Mouse (Mus musculus) ES-E14 (cell line): Measurements from ENCODE around the gene Zfp354a. TPM values are rescaled to one million over a fixed set of nuclear protein-coding genes. Genes with fewer than 3 reads are reported as not detected.

Experiments used
- DNase-seq: peaks from one replicate; pipeline ENCODE4 v3.0.0-alpha.2; 2013; ENCODE audit warnings: low read depth, low spot score
- H3K27ac ChIP-seq: 2 replicates; pipeline ENCODE4 v1.5.1; 2012; ENCODE audit warnings: low read depth, mild to moderate bottlenecking, low read length, moderate library complexity, mixed read lengths; ENCODE audit not compliant: poor library complexity, insufficient read depth, severe bottlenecking
- H3K36me3 ChIP-seq: 2 replicates; pipeline ENCODE4 v1.6.1; 2012; ENCODE audit warnings: mild to moderate bottlenecking, low read length, moderate library complexity, mixed read lengths; ENCODE audit not compliant: control insufficient read depth, poor library complexity, insufficient read depth, severe bottlenecking
- H3K4me1 ChIP-seq, 2 experiments: fragments of 150-350 bp in 1 of 2; sonication (generic) in 1 of 2; 2 replicates each; pipeline ENCODE4 v1.6.1; 2012; ENCODE audit warnings: low read length in 2 of 2, mild to moderate bottlenecking in 1 of 2, mixed read lengths in 1 of 2; ENCODE audit not compliant: control insufficient read depth in 2 of 2, insufficient read depth in 2 of 2, poor library complexity in 1 of 2
- H3K4me3 ChIP-seq, 2 experiments: fragments of 150-350 bp in 1 of 2; sonication (generic) in 1 of 2; 2 replicates each; pipeline ENCODE4 v1.5.1; 2012; ENCODE audit warnings: low read length in 2 of 2, low read depth in 1 of 2, mild to moderate bottlenecking in 1 of 2, mixed read lengths in 1 of 2; ENCODE audit not compliant: insufficient read depth in 1 of 2, poor library complexity in 1 of 2, severe bottlenecking in 1 of 2
- H3K9ac ChIP-seq: 2 replicates; pipeline ENCODE4 v1.6.1; 2012; ENCODE audit warnings: low read depth, mild to moderate bottlenecking, low read length, mixed read lengths; ENCODE audit not compliant: poor library complexity, insufficient read depth, severe bottlenecking
- H3K9me3 ChIP-seq: fragments of 150-350 bp; sonication (generic); 2 replicates; pipeline ENCODE4 v1.6.1; 2012; ENCODE audit warnings: low read depth, mild to moderate bottlenecking, low read length; ENCODE audit not compliant: control insufficient read depth, insufficient read depth
- CHD2 ChIP-seq: IDR thresholded peaks from 2 replicates; pipeline ENCODE4 v1.6.1; 2014; ENCODE audit warnings: mild to moderate bottlenecking, low read depth, low read length, inconsistent platforms
- HCFC1 ChIP-seq: IDR thresholded peaks from 2 replicates; pipeline ENCODE4 v1.6.1; 2012; ENCODE audit warnings: low read length, inconsistent platforms, borderline replicate concordance; ENCODE audit not compliant: insufficient read depth
- MAFK ChIP-seq: IDR thresholded peaks from 2 replicates; pipeline ENCODE4 v1.6.1; 2014; ENCODE audit warnings: mild to moderate bottlenecking, low read depth, low read length, inconsistent platforms; ENCODE audit not compliant: insufficient read depth
- ZC3H11A ChIP-seq: IDR thresholded peaks from 2 replicates; pipeline ENCODE4 v1.6.1; 2012; ENCODE audit warnings: low read depth, mild to moderate bottlenecking, inconsistent platforms, low read length, borderline replicate concordance
- ZNF384 ChIP-seq: IDR thresholded peaks from 2 replicates; pipeline ENCODE4 v1.6.1; 2012; ENCODE audit warnings: low read depth, low read length, inconsistent platforms
- in situ Hi-C, 2 experiments: fragments of 600-800 bp; cut with MboI; formaldehyde crosslinking; loops; one replicate each; pipeline ENCODE4 v1.15.1; 2025; ENCODE audit warnings: low sequenced_read_pairs in 2 of 2, inconsistent platforms in 1 of 2; ENCODE audit not compliant: unreplicated experiment in 2 of 2
- total RNA-seq: library from RNA; depleted of rRNA; stranded (reverse); fragments of 300-350 nt; gene quantifications from 2 replicates; pipeline ENCODE4 v1.2.3, GENCODE M21; 2012; rRNA removed

The Zfp354a gene
- total RNA-seq, 1 experiment = 6.6 TPM

DNA sequence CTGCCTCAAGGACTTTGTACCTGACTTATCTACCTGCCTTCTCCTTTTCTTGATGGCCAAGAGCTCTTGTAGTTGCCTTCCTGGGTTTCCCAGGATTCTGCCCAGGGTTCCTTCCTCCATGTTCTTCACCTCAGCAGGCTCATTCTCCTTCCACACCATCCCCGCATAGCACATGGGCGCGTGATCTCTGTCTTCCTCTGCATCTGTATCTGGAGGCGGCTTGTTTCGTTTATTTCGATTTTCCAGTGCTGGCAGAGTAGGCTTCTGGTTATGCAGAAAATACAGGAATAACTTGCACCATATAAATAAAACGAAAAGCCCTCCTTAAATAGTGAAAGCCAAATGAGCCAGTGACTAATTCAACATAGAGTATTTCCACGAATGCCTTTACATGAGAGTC lies 4.8 kb downstream of the Zfp354a start:
- Histone ChIP-seq H3K27ac (no peak overlapping the region), H3K9me3 (no peaks in the 10 kb centered on the region), H3K36me3 (peaks cover 4% of the 10 kb centered on the region; the same call in 1 of the 2 replicates), H3K9ac (no peak overlapping the region), H3K4me3 (no peak overlapping the region), H3K4me1 (no peaks in the 10 kb centered on the region)
- in situ Hi-C loops = no loop called here
- TF ChIP-seq ZNF384 (no peak), HCFC1 (no peak), ZC3H11A (no peak), CHD2 (no peak), MAFK (no peak)
- no peak for DNase-seq

DNA sequence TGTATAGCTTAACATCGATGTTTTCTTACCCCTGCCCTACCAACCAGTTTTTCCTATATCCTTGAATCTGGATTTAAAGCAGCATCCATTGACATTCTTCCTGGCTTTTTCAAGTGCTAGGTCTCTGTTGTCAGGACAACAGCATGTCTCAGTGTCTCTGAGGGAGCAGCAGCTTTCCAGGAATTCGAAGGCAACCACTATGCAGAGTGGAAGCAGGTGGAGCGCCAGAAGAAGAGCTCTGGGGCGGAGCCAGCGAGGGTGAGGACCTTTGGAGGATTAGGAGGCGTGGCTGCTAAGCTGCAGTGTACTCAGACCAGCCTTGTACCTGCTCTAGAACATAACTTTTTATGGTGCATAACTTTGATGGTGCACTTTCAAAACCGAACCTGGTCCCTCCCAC lies 25.5 kb downstream of the Zfp354a start:
- TF ChIP-seq CHD2 (no peak), MAFK (no peak), ZC3H11A (no peak), HCFC1 (no peak), ZNF384 (no peak)
- Histone ChIP-seq H3K9me3 (no peaks in the 10 kb centered on the region), H3K9ac (no peak overlapping the region), H3K27ac (no peak overlapping the region), H3K4me3 (no peak overlapping the region), H3K36me3 (no peaks in the 10 kb centered on the region), H3K4me1 (peaks cover 0 to 2% of the 10 kb centered on the region in 2 experiments; a peak in 1 of 4 replicates)
- in situ Hi-C loops = no loop called here
- peak; percentile 31 for DNase-seq

- no peak overlapping the region for H3K9ac ChIP-seq
- H3K27ac ChIP-seq = no peak overlapping the region
- no peaks in the 10 kb centered on the region for H3K36me3 ChIP-seq
- no peak overlapping the region for H3K4me3 ChIP-seq
- no peak for DNase-seq
- in situ Hi-C loops = no loop called here
- no peak for TF ChIP-seq HCFC1
- peaks cover 0 to 2% of the 10 kb centered on the region in 2 experiments; a peak in 1 of 4 replicates for H3K4me1 ChIP-seq
- no peaks in the 10 kb centered on the region for H3K9me3 ChIP-seq
Observed at GRCm38 (mm10) chr11:51085269-51085668, 26.2 kb downstream of the Zfp354a start.

GRCm38 (mm10) chr11:51107261-51107660 lies 48.2 kb downstream of the Zfp354a start:
- Histone ChIP-seq H3K27ac (no peak overlapping the region), H3K9me3 (0 out of 2 replicates have a peak, but pooled peaks cover 1% of the 10 kb centered on the region), H3K4me1 (no peaks in the 10 kb centered on the region), H3K9ac (no peak overlapping the region), H3K4me3 (no peak overlapping the region), H3K36me3 (no peaks in the 10 kb centered on the region)
- TF ChIP-seq HCFC1 = no peak
- no peak for TF ChIP-seq CHD2
- TF ChIP-seq MAFK = no peak
- TF ChIP-seq ZNF384 = no peak
- no peak for TF ChIP-seq ZC3H11A
- DNase-seq = no peak
- in situ Hi-C loops = no loop called here

GRCm38 (mm10) chr11:51110621-51111020 lies 51.6 kb downstream of the Zfp354a start:
- Histone ChIP-seq H3K9ac (no peak overlapping the region), H3K27ac (no peak overlapping the region), H3K9me3 (0 out of 2 replicates have a peak, but pooled peaks cover 1% of the 10 kb centered on the region), H3K36me3 (no peaks in the 10 kb centered on the region), H3K4me3 (no peak overlapping the region), H3K4me1 (no peaks in the 10 kb centered on the region)
- in situ Hi-C loops = no loop called here
- TF ChIP-seq HCFC1 (no peak), ZNF384 (no peak), MAFK (no peak), ZC3H11A (no peak), CHD2 (no peak)
- DNase-seq = no peak

Other genes starting within 250 kb of the Zfp354a start
- 11.0 and 13.0 TPM in 2 replicates for gene Zfp354c, start 231.5 kb upstream of the Zfp354a start, total RNA-seq
- 0.45 and 0.48 TPM in 2 replicates for gene Zfp879, start 217.7 kb upstream of the Zfp354a start, total RNA-seq
- 0.71 and 0.74 TPM in 2 replicates for gene Grm6, start 208.6 kb upstream of the Zfp354a start, total RNA-seq
- gene Zfp454, start 171.6 kb upstream of the Zfp354a start, total RNA-seq = 2.7 and 3.3 TPM in 2 replicates
- 6.1 and 6.3 TPM in 2 replicates for gene Zfp2, start 143.1 kb upstream of the Zfp354a start, total RNA-seq
- 0.63 and 1.0 TPM in 2 replicates for gene Zfp354b, start 127.6 kb upstream of the Zfp354a start, total RNA-seq
- gene 4933414I15Rik, start 115.5 kb upstream of the Zfp354a start, total RNA-seq = not detected in 2 replicates
- not detected in 2 replicates for gene Prop1, start 105.5 kb upstream of the Zfp354a start, total RNA-seq
- gene Olfr1378, start 92.7 kb upstream of the Zfp354a start, total RNA-seq = not detected in 2 replicates
- not detected in 2 replicates for gene Olfr1377, start 77.3 kb upstream of the Zfp354a start, total RNA-seq
- gene Olfr51, start 55.7 kb upstream of the Zfp354a start, total RNA-seq = not detected in 2 replicates
- not detected in 2 replicates for gene Olfr54, start 45.0 kb upstream of the Zfp354a start, total RNA-seq
- not detected in 2 replicates for gene Olfr1375, start 11.1 kb upstream of the Zfp354a start, total RNA-seq
- gene Gm12569, start 161.2 kb downstream of the Zfp354a start, total RNA-seq = 8.0 and 13.0 TPM in 2 replicates
- gene Clk4, start 202.5 kb downstream of the Zfp354a start, total RNA-seq = 62.5 and 73.7 TPM in 2 replicates
- 0.31 TPM in 1 of 2 replicates, not detected in the other for gene BC049762, start 203.8 kb downstream of the Zfp354a start, total RNA-seq
- gene Col23a1, start 230.7 kb downstream of the Zfp354a start, total RNA-seq = 0.26 and 0.40 TPM in 2 replicates